Mouse (Mus musculus) embryonic fibroblast, embryonic 13.5 days (primary cell): ENCODE data around the gene Gm11985.

Experiments used
- CTCF ChIP-seq: IDR thresholded peaks from 2 replicates; pipeline ENCODE4 v1.5.1; 2011; ENCODE audit warnings: mild to moderate bottlenecking, control low read depth, low read length, moderate library complexity, borderline replicate concordance; ENCODE audit not compliant: insufficient read depth
- POLR2A ChIP-seq: IDR thresholded peaks from 2 replicates; pipeline ENCODE4 v1.6.1; 2011; ENCODE audit warnings: low read depth, mild to moderate bottlenecking, control low read depth, low read length, moderate library complexity

- TF ChIP-seq POLR2A (peak; percentile 51; the same call in 1 of the 2 replicates), CTCF (no peak)
Measured at GRCm38 (mm10) chr11:7213501-7214341, 25.4 kb upstream of the Gm11985 start, which contains the start of gene Igfbp3.
